Mouse (Mus musculus): ENCODE measurements around the gene Klk1. TPM values are rescaled to one million over a fixed set of nuclear protein-coding genes. Genes with fewer than 3 reads are reported as not detected.
A peak's percentile ranks its signal among the peaks of the same experiment; 100 is the strongest.

The Klk1 gene
- total and polyA plus RNA-seq, 2 experiments = 1.9 to 11.1 TPM

DNA sequence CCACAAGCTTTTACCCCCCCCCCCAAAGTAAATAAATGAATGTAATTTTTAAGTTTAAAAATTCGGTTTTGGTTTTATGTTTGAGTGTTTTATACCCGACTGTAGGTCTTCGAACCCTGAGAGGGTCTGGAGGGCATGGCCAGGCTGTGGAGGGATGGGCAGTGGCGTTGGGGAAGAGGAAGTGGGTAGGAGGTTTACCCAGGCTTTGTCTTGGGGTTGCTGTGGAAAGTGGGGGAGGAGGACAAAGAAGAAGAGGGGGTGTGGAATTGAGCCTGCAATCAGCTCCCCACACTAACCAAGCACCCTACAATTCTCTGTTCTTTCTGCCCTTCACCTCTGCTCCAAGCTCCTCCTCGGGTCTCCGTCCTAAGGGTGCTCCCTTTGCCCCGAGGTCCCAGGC is 47.4 kb downstream of the Klk1 start:
- Histone ChIP-seq H3K27ac (replicated peaks; ENCODE audit: insufficient read depth, low read depth, low read length) (no peak overlapping the region), H3K36me3 (ENCODE audit: control insufficient read depth, insufficient read depth, low read length) (no peaks in the 10 kb centered on the region), H3K79me2 (ENCODE audit: control insufficient read depth, insufficient read depth, low read length) (no peaks in the 10 kb centered on the region), H3K9ac (ENCODE audit: low read depth, low read length) (no peak overlapping the region), H3K27me3 (ENCODE audit: control insufficient read depth, insufficient read depth, low read length) (no peaks in the 10 kb centered on the region), H3K4me1 (ENCODE audit: control insufficient read depth, insufficient read depth, low read length) (no peaks in the 10 kb centered on the region), H3K4me3 (ENCODE audit: insufficient read depth, low read depth, low read length) (no peak overlapping the region)
- TF ChIP-seq POLR2A (IDR thresholded peaks at IDR 0.05; ENCODE audit: extremely low read depth, insufficient read depth, low read length) (no peak), CTCF (IDR thresholded peaks at IDR 0.05; ENCODE audit: low read depth, low read length) (no peak)
- DNase-seq (ENCODE audit: extremely low read depth, low read depth, low spot score) = no peak
- 92% methylated on average over 7 of the region's 7 CpGs for WGBS

DNA sequence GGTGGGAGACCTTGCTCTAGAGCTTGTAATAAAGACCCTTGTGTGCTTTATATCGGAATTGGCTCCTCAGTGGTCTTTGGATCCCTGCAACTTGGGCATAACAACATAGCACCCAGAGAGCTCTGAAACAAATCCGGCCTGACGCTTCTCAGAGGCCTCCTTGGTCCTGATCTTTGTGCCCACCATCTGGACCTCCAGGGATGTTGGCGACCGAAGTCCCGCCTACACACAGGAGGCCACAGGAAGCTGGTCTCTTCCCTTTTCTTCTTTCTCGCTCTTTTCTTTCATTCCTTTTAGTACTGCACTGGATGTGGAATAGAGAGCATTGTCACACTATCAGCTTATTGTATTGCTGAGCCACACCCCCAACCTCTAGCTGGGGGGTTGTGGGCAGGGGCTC is 48.3 kb downstream of the Klk1 start:
- Histone ChIP-seq H3K36me3 (ENCODE audit: control insufficient read depth, insufficient read depth, low read length) (no peaks in the 10 kb centered on the region), H3K9ac (ENCODE audit: low read depth, low read length) (no peak overlapping the region), H3K27ac (replicated peaks; ENCODE audit: insufficient read depth, low read depth, low read length) (no peak overlapping the region), H3K4me3 (ENCODE audit: insufficient read depth, low read depth, low read length) (no peak overlapping the region), H3K4me1 (ENCODE audit: control insufficient read depth, insufficient read depth, low read length) (no peaks in the 10 kb centered on the region), H3K27me3 (ENCODE audit: control insufficient read depth, insufficient read depth, low read length) (no peaks in the 10 kb centered on the region), H3K79me2 (ENCODE audit: control insufficient read depth, insufficient read depth, low read length) (no peaks in the 10 kb centered on the region)
- DNase-seq (ENCODE audit: extremely low read depth, low read depth, low spot score) = no peak
- 80% methylated on average over 7 of the region's 7 CpGs for WGBS
- no peak for TF ChIP-seq CTCF (IDR thresholded peaks at IDR 0.05; ENCODE audit: low read depth, low read length)
- no peak for TF ChIP-seq POLR2A (IDR thresholded peaks at IDR 0.05; ENCODE audit: extremely low read depth, insufficient read depth, low read length)

DNA sequence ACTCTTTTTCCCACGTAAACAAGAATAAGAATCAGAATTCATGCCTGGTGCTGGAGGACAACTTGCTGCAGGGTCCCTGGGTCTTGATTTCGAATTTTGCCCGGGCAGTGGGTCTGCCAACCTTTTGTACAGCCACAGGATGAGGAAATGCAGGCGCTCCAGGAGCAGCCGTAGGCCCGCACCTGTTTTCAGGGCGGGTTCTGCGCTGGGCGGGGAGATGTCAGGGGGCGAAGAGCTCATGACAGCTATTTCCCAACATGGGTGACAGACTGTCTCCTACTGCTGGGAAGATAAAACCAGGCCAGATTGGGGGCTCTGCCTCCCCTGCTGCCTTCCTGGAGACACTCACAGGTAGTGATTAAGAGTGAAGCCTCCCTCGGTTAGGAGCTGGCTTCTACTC is 48.9 kb downstream of the Klk1 start:
- Histone ChIP-seq H3K9ac (ENCODE audit: low read depth, low read length) (no peak overlapping the region), H3K79me2 (ENCODE audit: control insufficient read depth, insufficient read depth, low read length) (no peaks in the 10 kb centered on the region), H3K27ac (replicated peaks; ENCODE audit: insufficient read depth, low read depth, low read length) (no peak overlapping the region), H3K36me3 (ENCODE audit: control insufficient read depth, insufficient read depth, low read length) (no peaks in the 10 kb centered on the region), H3K4me1 (ENCODE audit: control insufficient read depth, insufficient read depth, low read length) (no peaks in the 10 kb centered on the region), H3K4me3 (ENCODE audit: insufficient read depth, low read depth, low read length) (no peak overlapping the region), H3K27me3 (ENCODE audit: control insufficient read depth, insufficient read depth, low read length) (no peaks in the 10 kb centered on the region)
- DNase-seq (ENCODE audit: extremely low read depth, low read depth, low spot score) = no peak
- WGBS = 49% methylated on average over 11 of the region's 11 CpGs
- TF ChIP-seq POLR2A (IDR thresholded peaks at IDR 0.05; ENCODE audit: extremely low read depth, insufficient read depth, low read length) = no peak
- TF ChIP-seq CTCF (IDR thresholded peaks at IDR 0.05; ENCODE audit: low read depth, low read length) = no peak

DNA sequence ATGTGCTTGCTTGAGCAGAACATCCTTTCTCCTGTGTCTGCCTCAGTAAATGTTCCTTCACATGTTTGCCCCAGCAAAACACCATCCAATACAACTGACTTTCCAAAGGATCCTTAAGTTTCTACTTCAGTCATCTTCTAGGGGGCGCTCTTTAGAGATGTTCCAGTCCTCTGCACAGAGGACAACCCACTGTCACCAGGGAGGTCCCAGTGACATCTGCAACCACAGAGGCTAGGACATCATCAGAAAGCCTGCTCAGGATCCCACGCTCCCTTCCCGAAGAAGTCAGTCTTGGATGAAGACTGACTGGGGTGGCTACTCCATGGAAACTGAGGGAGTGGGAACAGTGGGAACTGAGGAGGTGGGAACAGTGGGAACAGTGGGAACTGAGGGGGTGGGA is 50.4 kb downstream of the Klk1 start:
- 76% methylated on average over 3 of the region's 3 CpGs for WGBS
- H3K4me1 ChIP-seq (ENCODE audit: control insufficient read depth, insufficient read depth, low read length) = no peaks in the 10 kb centered on the region
- H3K9ac ChIP-seq (ENCODE audit: low read depth, low read length) = no peak overlapping the region
- no peaks in the 10 kb centered on the region for H3K27me3 ChIP-seq (ENCODE audit: control insufficient read depth, insufficient read depth, low read length)
- no peak overlapping the region for H3K27ac ChIP-seq (replicated peaks; ENCODE audit: insufficient read depth, low read depth, low read length)
- H3K79me2 ChIP-seq (ENCODE audit: control insufficient read depth, insufficient read depth, low read length) = no peaks in the 10 kb centered on the region
- no peak for TF ChIP-seq CTCF (IDR thresholded peaks at IDR 0.05; ENCODE audit: low read depth, low read length)
- TF ChIP-seq POLR2A (IDR thresholded peaks at IDR 0.05; ENCODE audit: extremely low read depth, insufficient read depth, low read length) = no peak
- no peaks in the 10 kb centered on the region for H3K36me3 ChIP-seq (ENCODE audit: control insufficient read depth, insufficient read depth, low read length)
- DNase-seq (ENCODE audit: extremely low read depth, low read depth, low spot score) = no peak
- no peak overlapping the region for H3K4me3 ChIP-seq (ENCODE audit: insufficient read depth, low read depth, low read length)

DNA sequence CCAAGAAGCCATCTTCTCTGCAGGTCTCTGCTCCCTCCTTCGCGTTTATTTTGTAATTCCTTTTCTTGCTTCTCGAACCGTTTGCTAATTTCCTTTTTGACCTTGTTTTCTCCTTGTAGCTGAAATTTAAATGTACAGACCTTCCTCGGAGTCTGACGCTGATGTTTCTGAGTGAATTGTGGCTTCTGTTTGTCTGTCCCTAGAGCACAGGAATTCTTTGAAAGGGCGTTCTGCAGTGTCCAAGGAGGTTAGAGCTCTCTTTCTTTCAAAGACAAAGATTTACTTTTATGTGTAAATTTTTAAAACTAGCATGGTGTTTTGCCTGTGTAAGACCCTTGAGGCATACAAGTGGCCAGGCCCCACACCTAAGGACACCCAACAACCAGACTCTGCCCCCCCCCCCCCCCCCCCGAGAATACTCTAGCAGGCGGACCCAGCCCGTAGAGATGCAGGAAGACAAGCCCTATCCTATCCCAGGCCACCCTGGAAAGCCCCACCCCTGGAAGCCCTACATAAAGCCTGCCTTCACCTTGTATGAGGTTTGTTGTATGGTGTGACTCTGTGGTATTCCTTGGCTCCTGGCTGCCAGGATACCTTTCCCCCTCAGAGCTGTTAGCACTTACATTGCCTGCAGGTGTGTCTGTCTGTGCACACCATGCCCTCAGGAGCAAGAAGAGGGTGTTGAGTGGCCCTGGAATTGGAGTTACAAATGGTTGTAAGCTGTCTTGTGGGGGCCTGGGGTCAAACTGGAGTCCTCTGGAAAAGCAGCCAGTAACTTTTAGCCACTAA is 51.5 kb downstream of the Klk1 start:
- 80% methylated on average over 10 of the region's 10 CpGs for WGBS
- H3K4me1 ChIP-seq (ENCODE audit: control insufficient read depth, insufficient read depth, low read length) = no peaks in the 10 kb centered on the region
- no peak for DNase-seq (ENCODE audit: extremely low read depth, low read depth, low spot score)
- no peaks in the 10 kb centered on the region for H3K36me3 ChIP-seq (ENCODE audit: control insufficient read depth, insufficient read depth, low read length)
- no peak overlapping the region for H3K27ac ChIP-seq (replicated peaks; ENCODE audit: insufficient read depth, low read depth, low read length)
- H3K9ac ChIP-seq (ENCODE audit: low read depth, low read length) = no peak overlapping the region
- TF ChIP-seq CTCF (IDR thresholded peaks at IDR 0.05; ENCODE audit: low read depth, low read length) (no peak), POLR2A (IDR thresholded peaks at IDR 0.05; ENCODE audit: extremely low read depth, insufficient read depth, low read length) (no peak)
- no peak overlapping the region for H3K4me3 ChIP-seq (ENCODE audit: insufficient read depth, low read depth, low read length)
- no peaks in the 10 kb centered on the region for H3K27me3 ChIP-seq (ENCODE audit: control insufficient read depth, insufficient read depth, low read length)
- no peaks in the 10 kb centered on the region for H3K79me2 ChIP-seq (ENCODE audit: control insufficient read depth, insufficient read depth, low read length)

DNA sequence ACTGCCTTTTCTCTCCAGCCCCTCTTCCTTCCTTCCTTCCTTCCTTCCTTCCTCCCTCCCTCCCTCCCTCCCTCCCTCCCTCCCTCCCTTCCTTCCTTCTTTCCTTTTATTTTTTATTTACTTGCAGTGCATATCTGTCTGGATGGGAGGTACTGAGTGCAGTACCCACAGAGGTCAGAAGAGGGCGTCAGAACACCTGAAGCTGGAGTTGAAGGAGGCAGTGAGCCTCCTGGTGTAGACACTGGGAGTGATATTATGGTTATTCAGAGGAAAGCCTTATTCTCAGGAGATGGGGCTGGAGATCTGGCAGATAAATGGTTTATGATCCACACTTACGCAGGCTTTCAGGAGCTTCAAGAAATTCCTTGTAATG is 52.1 kb downstream of the Klk1 start:
- no peaks in the 10 kb centered on the region for H3K27me3 ChIP-seq (ENCODE audit: control insufficient read depth, insufficient read depth, low read length)
- no peak overlapping the region for H3K4me3 ChIP-seq (ENCODE audit: insufficient read depth, low read depth, low read length)
- H3K36me3 ChIP-seq (ENCODE audit: control insufficient read depth, insufficient read depth, low read length) = no peaks in the 10 kb centered on the region
- 48% methylated on average over 2 of the region's 2 CpGs for WGBS
- H3K4me1 ChIP-seq (ENCODE audit: control insufficient read depth, insufficient read depth, low read length) = no peaks in the 10 kb centered on the region
- no peak overlapping the region for H3K27ac ChIP-seq (replicated peaks; ENCODE audit: insufficient read depth, low read depth, low read length)
- peak; percentile 32 for DNase-seq (ENCODE audit: extremely low read depth, low read depth, low spot score)
- no peaks in the 10 kb centered on the region for H3K79me2 ChIP-seq (ENCODE audit: control insufficient read depth, insufficient read depth, low read length)
- peak; percentile 53; the same call in 1 of the 2 replicates for TF ChIP-seq CTCF (IDR thresholded peaks at IDR 0.05; ENCODE audit: low read depth, low read length)
- no peak for TF ChIP-seq POLR2A (IDR thresholded peaks at IDR 0.05; ENCODE audit: extremely low read depth, insufficient read depth, low read length)
- H3K9ac ChIP-seq (ENCODE audit: low read depth, low read length) = no peak overlapping the region

Other genes with a start within 250 kb of the Klk1 start
- gene Klk1b9, start 249.3 kb upstream of the Klk1 start, total RNA-seq (2014; rRNA removed) = not detected in 2 replicates
- not detected in 2 replicates for gene Klk1b9, start 249.3 kb upstream of the Klk1 start, polyA plus RNA-seq (2012; rRNA removed)
- not detected in 2 replicates for gene Klk1b11, start 229.5 kb upstream of the Klk1 start, total RNA-seq (2014; rRNA removed)
- not detected in 2 replicates for gene Klk1b11, start 229.5 kb upstream of the Klk1 start, polyA plus RNA-seq (2012; rRNA removed)
- gene Klk1b26, start 213.2 kb upstream of the Klk1 start, total RNA-seq (2014; rRNA removed) = not detected in 2 replicates
- not detected in 2 replicates for gene Klk1b26, start 213.2 kb upstream of the Klk1 start, polyA plus RNA-seq (2012; rRNA removed)
- not detected in 2 replicates for gene Klk1b27, start 173.1 kb upstream of the Klk1 start, total RNA-seq (2014; rRNA removed)
- 0.10 TPM in 1 of 2 replicates, not detected in the other for gene Klk1b27, start 173.1 kb upstream of the Klk1 start, polyA plus RNA-seq (2012; rRNA removed)
- gene Klk1b21, start 123.0 kb upstream of the Klk1 start, total RNA-seq (2014; rRNA removed) = not detected in 2 replicates
- gene Klk1b21, start 123.0 kb upstream of the Klk1 start, polyA plus RNA-seq (2012; rRNA removed) = not detected in 2 replicates
- gene Klk1b22, start 112.7 kb upstream of the Klk1 start, total RNA-seq (2014; rRNA removed) = not detected in 2 replicates
- 0.51 TPM in 1 of 2 replicates, not detected in the other for gene Klk1b22, start 112.7 kb upstream of the Klk1 start, polyA plus RNA-seq (2012; rRNA removed)
- not detected in 2 replicates for gene Klk1b16, start 88.6 kb upstream of the Klk1 start, total RNA-seq (2014; rRNA removed)
- gene Klk1b16, start 88.6 kb upstream of the Klk1 start, polyA plus RNA-seq (2012; rRNA removed) = not detected in 2 replicates
- not detected in 2 replicates for gene Klk1b24, start 37.1 kb upstream of the Klk1 start, total RNA-seq (2014; rRNA removed)
- gene Klk1b24, start 37.1 kb upstream of the Klk1 start, polyA plus RNA-seq (2012; rRNA removed) = not detected in 2 replicates
- not detected in 2 replicates for gene Klk1b3, start 27.2 kb upstream of the Klk1 start, total RNA-seq (2014; rRNA removed)
- not detected in 2 replicates for gene Klk1b3, start 27.2 kb upstream of the Klk1 start, polyA plus RNA-seq (2012; rRNA removed)
- 2.0 and 2.6 TPM in 2 replicates for gene Klk1b4, start 17.9 kb upstream of the Klk1 start, total RNA-seq (2014; rRNA removed)
- gene Klk1b4, start 17.9 kb upstream of the Klk1 start, polyA plus RNA-seq (2012; rRNA removed) = 4.5 and 7.4 TPM in 2 replicates
- gene Klk1b5, start 9.4 kb upstream of the Klk1 start, total RNA-seq (2014; rRNA removed) = 0.28 TPM in 1 of 2 replicates, not detected in the other
- not detected in 2 replicates for gene Klk1b5, start 9.4 kb upstream of the Klk1 start, polyA plus RNA-seq (2012; rRNA removed)
- gene Gm36864, start 10.8 kb downstream of the Klk1 start, total RNA-seq (2014; rRNA removed) = not detected in 2 replicates
- not detected in 2 replicates for gene Gm36864, start 10.8 kb downstream of the Klk1 start, polyA plus RNA-seq (2012; rRNA removed)
- 0.18 and 0.20 TPM in 2 replicates for gene 1700028J19Rik, start 21.3 kb downstream of the Klk1 start, total RNA-seq (2014; rRNA removed)
- gene 1700028J19Rik, start 21.3 kb downstream of the Klk1 start, polyA plus RNA-seq (2012; rRNA removed) = 0.77 and 1.4 TPM in 2 replicates
- gene 2410002F23Rik, start 21.4 kb downstream of the Klk1 start, total RNA-seq (2014; rRNA removed) = 6.1 and 7.2 TPM in 2 replicates
- 14.3 and 30.1 TPM in 2 replicates for gene 2410002F23Rik, start 21.4 kb downstream of the Klk1 start, polyA plus RNA-seq (2012; rRNA removed)
- not detected in 2 replicates for gene Acp4, start 32.0 kb downstream of the Klk1 start, total RNA-seq (2014; rRNA removed)
- not detected in 2 replicates for gene Acp4, start 32.0 kb downstream of the Klk1 start, polyA plus RNA-seq (2012; rRNA removed)
- not detected in 2 replicates for gene Gm15517, start 36.1 kb downstream of the Klk1 start, total RNA-seq (2014; rRNA removed)
- not detected in 2 replicates for gene Gm15517, start 36.1 kb downstream of the Klk1 start, polyA plus RNA-seq (2012; rRNA removed)
- 1.3 and 1.9 TPM in 2 replicates for gene Clec11a, start 81.5 kb downstream of the Klk1 start, total RNA-seq (2014; rRNA removed)
- gene Clec11a, start 81.5 kb downstream of the Klk1 start, polyA plus RNA-seq (2012; rRNA removed) = 2.0 and 2.4 TPM in 2 replicates
- under 0.01 TPM in 1 of 2 replicates, not detected in the other for gene Shank1, start 84.9 kb downstream of the Klk1 start, total RNA-seq (2014; rRNA removed)
- gene Shank1, start 84.9 kb downstream of the Klk1 start, polyA plus RNA-seq (2012; rRNA removed) = 0.04 and 0.06 TPM in 2 replicates
- gene Syt3, start 158.7 kb downstream of the Klk1 start, total RNA-seq (2014; rRNA removed) = 1.4 and 2.6 TPM in 2 replicates
- 4.9 and 7.1 TPM in 2 replicates for gene Syt3, start 158.7 kb downstream of the Klk1 start, polyA plus RNA-seq (2012; rRNA removed)
- gene 1700008O03Rik, start 160.5 kb downstream of the Klk1 start, total RNA-seq (2014; rRNA removed) = not detected in 2 replicates
- 0.22 and 0.27 TPM in 2 replicates for gene 1700008O03Rik, start 160.5 kb downstream of the Klk1 start, polyA plus RNA-seq (2012; rRNA removed)
- 0.07 TPM in 1 of 2 replicates, not detected in the other for gene Lrrc4b, start 203.7 kb downstream of the Klk1 start, total RNA-seq (2014; rRNA removed)
- gene Lrrc4b, start 203.7 kb downstream of the Klk1 start, polyA plus RNA-seq (2012; rRNA removed) = not detected in 2 replicates
- 146 and 158 TPM in 2 replicates for gene Aspdh, start 240.0 kb downstream of the Klk1 start, total RNA-seq (2014; rRNA removed)
- gene Aspdh, start 240.0 kb downstream of the Klk1 start, polyA plus RNA-seq (2012; rRNA removed) = 537 and 608 TPM in 2 replicates
- gene Josd2, start 242.6 kb downstream of the Klk1 start, total RNA-seq (2014; rRNA removed) = 25.5 and 27.1 TPM in 2 replicates
- 99.7 and 206 TPM in 2 replicates for gene Josd2, start 242.6 kb downstream of the Klk1 start, polyA plus RNA-seq (2012; rRNA removed)